Mouse (Mus musculus): ENCODE data around the gene Gm3173.
"Not testable (repeated sequence)": the region's sequence is repeated elsewhere in the genome, so short reads cannot be mapped to it uniquely, and the experiment has no call there.

- not testable (repeated sequence) for TF ChIP-seq FLI1 (IDR thresholded peaks at IDR 0.05; ENCODE audit: low read length); GATA1 (IDR thresholded peaks at IDR 0.05; ENCODE audit: borderline replicate concordance, low read length)
Measured at GRCm38 (mm10) chr14:4392841-4393530, 37.8 kb upstream of the Gm3173 start.

Data from megakaryocyte, embryonic 14.5 days (primary cell).